Mouse (Mus musculus) frontal cortex, postnatal 14 days (tissue): ENCODE data around the gene AL732309.1.

Source experiments
- DNase-seq, 2 experiments: peaks; one replicate each; pipeline ENCODE4 v3.0.0; 2022; ENCODE audit warnings: low spot score in 2 of 2

AL732309.1 gene

DNA sequence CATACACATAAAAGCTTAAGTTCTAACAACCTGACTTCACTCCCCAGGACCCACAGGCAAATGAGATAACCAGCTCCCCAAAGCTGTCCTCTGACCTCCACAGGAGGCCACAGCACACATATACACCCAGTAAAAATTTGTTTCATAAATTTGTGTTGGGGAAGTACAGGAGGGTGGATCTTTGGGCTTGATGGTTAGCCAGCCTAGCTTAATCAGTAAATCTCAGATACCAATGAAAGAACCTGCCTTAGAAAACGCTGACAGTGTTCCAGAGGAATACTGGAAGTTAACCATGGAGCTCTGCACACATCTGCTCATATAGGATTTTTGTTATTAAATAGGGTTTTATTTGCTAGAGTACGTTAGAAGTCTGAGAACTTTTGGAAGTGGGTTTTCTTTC, 29.0 kb downstream of the AL732309.1 start:
- no peak for DNase-seq

DNA sequence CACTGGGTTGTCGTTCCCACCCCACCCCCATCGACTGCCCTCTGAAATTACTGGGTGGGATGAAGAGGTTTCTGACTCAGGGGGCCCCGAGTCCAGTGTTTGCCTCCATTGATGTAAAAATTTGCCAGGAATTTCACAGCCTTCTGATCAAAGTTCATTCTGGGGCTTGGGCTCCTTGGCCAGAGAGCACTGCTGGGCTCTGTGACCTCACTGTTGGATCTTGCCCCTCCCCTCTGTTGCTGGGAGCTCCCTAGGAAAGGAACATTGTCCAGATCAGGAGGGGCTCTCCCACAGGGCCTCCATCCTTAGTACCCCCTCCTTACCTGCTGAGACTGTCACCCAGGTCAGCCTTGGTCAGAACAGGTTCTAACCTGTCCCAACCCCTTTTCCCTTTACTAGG, 32.2 kb downstream of the AL732309.1 start, which contains the start of gene Stpg3:
Stpg3 (minus strand) TSS at position 194 of the 400 bp plus-strand sequence.
- no peak for DNase-seq

DNA sequence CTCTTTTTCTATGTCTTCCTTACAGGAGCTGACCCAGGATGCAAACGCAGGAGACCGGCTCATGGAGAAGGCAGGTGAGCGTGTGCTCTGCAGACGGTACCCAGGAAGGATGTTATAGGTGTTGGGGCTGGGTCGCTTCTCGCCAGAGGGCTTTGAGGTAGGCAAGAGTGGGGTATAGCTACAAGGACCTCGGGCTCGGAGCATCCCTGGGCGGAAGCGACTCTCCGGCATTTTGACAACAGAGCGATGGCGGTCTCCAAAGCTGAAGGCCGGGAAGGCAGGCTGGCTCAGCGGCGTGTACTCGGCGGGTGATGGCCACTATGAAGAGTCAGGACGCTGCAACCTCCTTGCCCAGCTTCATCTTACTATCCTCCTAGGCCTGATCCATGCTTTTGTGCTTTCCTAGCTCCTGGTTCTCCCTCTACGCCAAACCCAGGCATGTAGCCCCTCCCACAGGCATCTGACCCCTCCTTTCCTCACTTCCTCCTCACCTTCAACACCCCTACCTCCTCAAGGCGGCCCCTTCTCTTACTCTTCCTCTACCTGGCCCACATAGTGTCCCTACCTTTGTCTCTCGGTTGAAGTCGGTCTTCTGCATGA, 33.3 kb downstream of the AL732309.1 start:
- no peak for DNase-seq

DNA sequence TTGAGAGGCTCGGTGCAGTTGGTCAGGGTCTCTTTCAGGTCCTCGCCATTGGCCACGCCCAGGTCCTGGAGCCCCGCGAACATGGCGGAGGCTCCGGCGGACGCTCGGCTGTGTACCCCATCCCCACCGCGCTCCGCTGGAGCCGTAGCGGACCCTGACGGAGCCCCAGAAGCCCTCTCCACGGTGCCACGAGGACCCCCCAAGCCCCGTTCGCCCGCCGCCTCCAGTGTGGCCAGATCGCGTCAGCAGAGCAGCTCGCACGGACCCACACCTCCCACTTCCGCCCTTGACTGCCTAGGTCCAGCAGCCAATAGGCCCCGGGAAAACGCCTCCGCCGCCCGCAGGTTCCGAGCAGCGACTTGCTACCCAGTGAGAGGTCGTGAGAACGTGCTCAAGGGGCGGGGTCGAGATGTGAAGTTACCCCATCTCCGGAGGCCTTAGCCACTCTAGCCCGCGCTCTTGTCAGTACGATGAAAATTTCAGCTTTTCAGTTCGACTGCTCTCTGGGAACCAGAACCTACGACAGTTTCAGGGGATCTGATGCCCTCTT, 35.5 kb downstream of the AL732309.1 start, which contains the start of gene Nelfb:
Nelfb (minus strand) TSS at position 369 of the 550 bp plus-strand sequence.
- DNase-seq, result peak; percentile 70 to 78

DNA sequence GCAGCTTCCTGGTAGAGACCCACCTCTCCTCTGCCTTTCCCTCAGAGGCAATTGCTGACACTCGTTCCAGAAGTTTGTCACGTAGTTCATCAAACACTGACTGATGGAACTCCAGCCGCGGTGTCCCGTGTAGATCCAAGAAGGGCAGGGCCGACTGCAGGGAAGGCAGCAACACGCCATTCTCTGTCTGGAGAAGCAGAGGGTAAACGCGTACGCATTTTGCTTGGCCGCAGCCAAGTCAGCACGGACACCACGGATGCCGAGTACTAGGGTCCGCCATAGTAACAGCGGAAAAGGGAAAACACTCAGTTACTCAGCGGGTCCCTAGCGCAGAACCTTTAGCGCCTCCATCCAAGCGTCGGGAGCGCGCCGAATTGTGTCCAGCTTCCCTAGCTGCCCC, 36.0 kb downstream of the AL732309.1 start:
- DNase-seq, result no peak

DNA sequence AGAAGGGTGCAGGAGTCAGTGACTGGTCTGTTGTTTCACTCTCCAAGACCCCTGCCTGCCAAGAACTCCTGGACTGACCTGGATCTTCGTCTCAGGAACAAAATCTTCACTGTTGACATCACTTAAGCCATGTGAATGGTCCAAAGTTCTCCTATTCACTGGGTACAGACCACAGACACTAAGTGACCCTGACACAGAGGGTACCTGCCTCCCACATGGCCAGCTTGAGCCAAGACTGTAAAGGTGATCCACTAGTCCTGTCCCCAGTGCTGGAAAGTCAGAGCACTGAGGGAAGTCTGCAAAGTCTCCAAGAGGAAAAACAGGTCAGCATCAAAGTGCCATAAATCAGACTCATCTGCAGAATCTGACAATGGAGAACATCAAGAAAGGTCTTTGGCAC, 39.1 kb downstream of the AL732309.1 start:
- no peak for DNase-seq

DNA sequence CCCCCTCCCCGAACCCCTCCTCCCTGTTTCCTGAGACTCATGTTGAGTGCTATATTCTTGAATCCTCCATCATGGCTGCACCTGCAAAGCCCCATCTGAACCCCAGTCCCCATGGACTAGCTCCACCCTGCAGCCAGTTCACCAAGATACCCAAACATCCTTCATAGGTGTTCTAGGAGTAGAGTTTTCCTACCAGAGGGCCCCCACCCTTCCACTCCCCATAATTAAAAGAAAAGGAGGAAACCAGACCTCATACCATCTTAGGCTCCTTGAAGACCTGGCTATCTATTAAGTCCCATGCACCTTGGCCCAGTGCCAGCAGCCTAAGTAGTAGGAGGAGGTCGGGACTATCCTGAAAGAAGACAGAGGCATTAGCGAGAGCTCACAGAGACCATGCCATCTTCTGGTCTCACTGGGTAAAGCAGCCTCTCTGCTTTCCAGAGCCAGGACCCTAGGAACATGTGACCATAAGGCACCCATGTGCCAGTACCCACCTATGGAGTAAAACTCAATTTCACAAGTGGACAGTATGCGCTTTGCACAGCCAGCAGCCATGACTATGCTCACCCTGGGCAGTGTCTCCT, 42.9 kb downstream of the AL732309.1 start:
- DNase-seq, result no peak

DNA sequence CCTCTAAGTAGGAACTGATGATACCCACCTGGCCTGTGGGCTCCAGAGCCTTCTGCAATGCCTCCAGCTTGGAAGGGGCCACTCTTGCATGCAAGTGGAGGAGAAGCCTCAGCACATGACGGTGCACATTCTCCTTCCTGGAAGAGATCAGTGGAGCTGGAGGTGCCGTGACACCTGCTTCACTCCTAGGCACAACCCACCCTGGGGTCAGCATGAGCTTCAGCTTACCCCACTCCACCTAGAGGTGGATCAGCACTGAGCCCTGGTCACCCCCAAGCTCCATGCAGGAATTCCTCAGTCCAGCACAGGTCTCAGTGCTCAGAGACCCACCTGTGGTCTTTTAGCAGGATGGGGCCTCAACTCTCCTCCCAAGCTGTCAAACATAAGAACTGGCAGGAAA, 46.0 kb downstream of the AL732309.1 start:
- DNase-seq, result no peak

DNA sequence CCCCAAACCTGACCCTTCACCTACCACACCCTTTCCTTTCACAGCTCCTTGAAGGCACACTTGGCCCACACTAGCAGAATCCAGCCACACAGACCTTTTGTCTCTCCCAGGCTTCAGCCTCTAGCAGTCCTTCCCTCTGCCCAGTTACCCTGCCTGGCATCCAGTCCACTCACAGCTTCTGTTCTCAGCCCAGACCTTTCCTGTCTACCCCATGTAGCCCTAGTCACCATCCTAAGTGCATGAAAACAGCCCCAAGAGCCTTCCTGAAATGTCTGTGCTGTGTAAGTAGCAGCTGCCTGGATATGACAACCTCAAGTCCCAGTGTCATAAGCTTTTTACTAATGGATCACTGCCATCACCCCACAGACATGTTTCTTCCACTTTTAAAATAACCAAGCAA, 48.7 kb downstream of the AL732309.1 start:
- no peak for DNase-seq

DNA sequence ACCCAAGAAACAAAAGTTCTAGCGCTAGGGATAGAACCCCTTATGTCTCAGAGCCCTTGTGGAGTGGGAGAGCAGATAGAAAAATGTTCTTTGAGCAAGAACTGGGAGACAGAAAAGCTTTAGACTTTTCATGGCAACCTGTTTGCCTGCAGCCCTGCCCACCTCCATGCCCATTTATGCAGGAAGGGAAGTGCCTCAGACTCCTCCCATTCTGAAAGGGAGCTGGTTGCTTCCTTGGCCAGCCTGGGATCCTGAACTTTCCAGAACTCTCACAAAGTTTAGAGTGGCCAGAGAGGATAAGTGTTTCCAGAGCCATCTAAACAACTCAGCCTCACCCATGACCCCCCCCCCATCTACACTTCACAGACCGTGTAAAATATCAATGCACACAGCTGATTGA, 49.5 kb downstream of the AL732309.1 start:
- no peak for DNase-seq

DNA sequence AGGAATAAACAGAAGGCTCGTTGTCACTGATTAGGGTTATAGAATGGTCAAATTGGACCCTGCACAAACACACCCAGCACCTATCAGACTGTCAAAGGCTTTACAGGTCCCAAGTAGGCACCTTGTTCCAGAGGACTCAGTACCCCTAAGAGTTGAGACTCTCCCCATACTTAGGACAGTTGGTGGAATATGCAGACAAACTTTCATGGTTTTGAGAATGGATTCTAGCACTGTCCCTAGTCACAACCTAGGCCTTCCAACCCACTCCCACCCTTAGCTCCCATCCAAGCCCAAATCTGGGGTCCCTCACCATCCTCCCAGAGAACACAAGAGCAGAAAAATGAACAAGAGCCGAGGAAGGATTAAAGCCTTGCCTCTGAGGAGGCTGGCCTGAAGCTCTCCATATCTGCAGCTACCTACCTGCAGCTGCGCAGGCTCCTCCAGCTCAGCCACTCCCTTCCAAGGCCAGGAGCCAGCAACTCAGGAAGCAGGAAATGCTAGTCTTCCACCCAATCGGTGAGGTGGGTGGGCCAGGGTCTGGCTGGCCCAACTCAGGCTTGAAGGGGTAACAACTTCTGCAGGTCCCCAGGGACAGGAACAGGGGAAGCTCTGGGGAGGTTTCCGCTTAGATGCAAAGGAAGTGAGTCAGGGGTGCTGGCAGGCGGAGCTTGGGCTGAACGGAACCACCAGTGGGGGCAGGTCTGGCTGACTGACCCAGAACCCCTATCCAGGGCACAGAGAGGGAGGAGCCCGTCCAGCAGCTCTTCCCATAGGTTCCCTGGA, 50.3 kb downstream of the AL732309.1 start, which contains the start of gene Tor4a:
Tor4a (minus strand) TSS at position 715 of the 783 bp plus-strand sequence.
- no peak for DNase-seq

DNA sequence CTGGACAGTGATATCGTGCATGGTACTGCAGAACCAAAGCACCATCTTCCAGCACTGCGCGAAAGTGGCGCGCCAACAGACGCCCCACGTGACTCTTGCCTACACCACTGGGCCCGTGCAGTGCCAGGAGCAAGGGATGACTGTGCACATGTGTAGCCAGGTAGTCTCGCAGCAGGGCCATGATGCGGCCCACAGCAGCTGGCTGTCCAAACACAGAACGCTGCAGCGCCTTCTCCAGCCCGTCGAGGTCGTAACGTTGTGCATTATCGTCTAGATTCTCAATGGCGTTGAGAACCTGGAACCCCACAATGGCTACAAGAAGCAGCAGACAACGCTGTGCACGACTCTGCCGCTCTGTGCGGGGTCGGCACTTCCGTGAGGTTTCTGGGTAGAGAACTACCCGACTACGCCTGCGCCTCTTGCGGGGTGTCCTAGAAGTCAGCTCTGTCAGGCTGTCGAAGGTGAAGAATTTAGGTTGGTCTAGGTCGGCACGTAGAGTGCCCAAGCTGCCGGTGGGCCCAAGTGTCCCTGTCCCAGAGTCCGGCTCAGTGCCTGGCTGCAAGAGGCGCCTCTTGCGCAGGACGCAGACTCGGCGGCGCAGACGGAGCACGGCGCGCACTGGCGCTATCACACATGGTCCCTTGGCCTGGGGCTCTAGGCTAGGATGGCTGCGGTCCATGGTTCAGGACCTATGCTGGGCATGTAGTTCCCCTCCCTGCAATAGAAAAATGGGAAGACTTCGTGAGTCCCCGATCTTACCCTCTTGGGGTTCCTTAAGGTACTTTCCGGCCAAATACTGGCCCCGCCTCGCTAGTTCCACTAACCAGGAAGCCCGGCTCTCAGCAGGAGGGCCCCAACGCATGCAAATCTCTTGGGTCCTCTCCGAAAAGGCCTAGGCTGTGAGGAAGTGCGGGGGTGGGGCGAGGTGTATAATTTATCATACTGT, 51.2 kb downstream of the AL732309.1 start:
- DNase-seq, result no peak
